Mouse (Mus musculus) left cerebral cortex, postnatal 4 days (tissue): Measurements from ENCODE around the gene Tagap. TPM values are rescaled to one million over a fixed set of nuclear protein-coding genes. Genes with fewer than 3 reads are reported as not detected.
"Not testable (repeated sequence)": the region's sequence is repeated elsewhere in the genome, so short reads cannot be mapped to it uniquely, and the experiment has no call there.

Experiments
- DNase-seq: peaks from one replicate; pipeline ENCODE4 v3.0.0-alpha.2; 2022
- intact Hi-C: fragments of 180-260 bp; cut with DNase I; formaldehyde crosslinking; loops from one replicate; pipeline ENCODE4 v1.15.1; 2025
- total RNA-seq, 2 experiments: library from RNA; stranded (reverse); gene quantifications; 2 replicates each; pipeline ENCODE4 v1.2.3; 2021

The Tagap gene
- total RNA-seq, 2 experiments from 2014 or later, result 3.6 to 3.9 TPM

- DNase-seq, intact Hi-C loops: not testable (repeated sequence)
These were observed 38.6 kb downstream of the Tagap start for GRCm38 (mm10) chr17:7964398-7964797.

- DNase-seq, intact Hi-C loops: not testable (repeated sequence)
These were observed 42.7 kb downstream of the Tagap start for GRCm38 (mm10) chr17:7968490-7968889.

- DNase-seq, intact Hi-C loops: not testable (repeated sequence)
These were observed 44.0 kb downstream of the Tagap start for GRCm38 (mm10) chr17:7969782-7970181.

- intact Hi-C loops, DNase-seq: not testable (repeated sequence)
These were observed 57.7 kb downstream of the Tagap start for GRCm38 (mm10) chr17:7983484-7983883.

Other genes with a start within 250 kb of the Tagap start
- 10 to 100 TPM in 1 of 2 experiments, 1 to 10 TPM in 1; 8.2 to 10.5 TPM for gene Fndc1, start 98.7 kb upstream of the Tagap start, total RNA-seq
- gene Rsph3a, start 19.6 kb downstream of the Tagap start, total RNA-seq, result 10 to 100 TPM; 47.3 TPM
- not detected for gene Gm49673, start 221.8 kb downstream of the Tagap start, total RNA-seq
- gene Rnaset2a, start 222.1 kb downstream of the Tagap start, total RNA-seq, result 1 to 10 TPM; 4.7 to 5.2 TPM
- gene Fgfr1op, start 239.5 kb downstream of the Tagap start, total RNA-seq, result 10 to 100 TPM; 18.5 to 22.6 TPM